Mouse (Mus musculus) mature B cell (primary cell): ENCODE results near the gene Tmem200a.
"Not testable (repeated sequence)": the region's sequence is repeated elsewhere in the genome, so short reads cannot be mapped to it uniquely, and the experiment has no call there.

Experiments
- in situ Hi-C: fragments of 300-500 bp; cut with MboI; formaldehyde crosslinking; loops from 2 replicates; pipeline ENCODE4 v1.14.3; 2019

Gene Tmem200a

DNA sequence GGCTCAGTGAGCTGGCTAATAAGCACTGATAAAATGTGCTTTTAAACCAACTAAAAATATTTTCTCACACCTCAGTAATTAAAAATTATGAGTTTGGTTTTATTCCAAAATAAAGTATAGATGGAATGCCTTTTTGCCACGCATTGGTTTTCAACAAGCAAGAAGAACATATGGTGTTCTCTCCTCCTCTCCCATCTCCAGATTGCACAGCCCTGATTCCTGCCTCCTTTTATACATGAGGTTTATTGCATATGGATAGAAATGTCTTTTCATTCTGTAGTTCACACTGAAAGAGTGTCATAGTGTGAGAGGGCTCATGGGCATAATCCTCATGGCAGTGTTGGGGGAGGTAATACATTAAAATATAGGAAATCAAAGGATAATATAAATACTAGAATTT is 96.2 kb downstream of the Tmem200a start:
- in situ Hi-C loops: no loop called here

DNA sequence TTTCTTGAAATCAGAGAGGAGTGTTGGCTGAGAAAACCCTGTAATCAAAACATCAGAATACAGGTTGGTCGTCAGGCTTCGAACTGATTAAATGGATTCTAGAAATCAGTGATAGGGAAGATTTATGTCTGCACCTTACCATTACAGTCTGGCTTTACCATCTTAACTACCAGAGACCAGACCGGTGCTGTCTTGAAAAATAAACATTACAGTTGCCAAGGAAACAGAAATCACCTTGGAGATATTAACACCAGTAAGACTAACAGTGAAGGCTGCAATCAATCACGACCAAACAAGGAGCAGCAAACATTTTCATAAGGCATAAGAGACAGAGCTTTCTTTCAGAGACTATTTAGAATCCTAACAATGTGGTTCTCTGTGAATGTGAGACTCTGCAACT is 116.0 kb downstream of the Tmem200a start:
- in situ Hi-C loops: no loop called here

- in situ Hi-C loops: no loop called here
These were observed 117.8 kb downstream of the Tmem200a start for GRCm38 (mm10) chr10:25961066-25961465.

GRCm38 (mm10) chr10:25958762-25959753 is 119.8 kb downstream of the Tmem200a start:
- in situ Hi-C loops: no loop called here

GRCm38 (mm10) chr10:25954641-25955228 is 124.1 kb downstream of the Tmem200a start:
- in situ Hi-C loops: no loop called here

DNA sequence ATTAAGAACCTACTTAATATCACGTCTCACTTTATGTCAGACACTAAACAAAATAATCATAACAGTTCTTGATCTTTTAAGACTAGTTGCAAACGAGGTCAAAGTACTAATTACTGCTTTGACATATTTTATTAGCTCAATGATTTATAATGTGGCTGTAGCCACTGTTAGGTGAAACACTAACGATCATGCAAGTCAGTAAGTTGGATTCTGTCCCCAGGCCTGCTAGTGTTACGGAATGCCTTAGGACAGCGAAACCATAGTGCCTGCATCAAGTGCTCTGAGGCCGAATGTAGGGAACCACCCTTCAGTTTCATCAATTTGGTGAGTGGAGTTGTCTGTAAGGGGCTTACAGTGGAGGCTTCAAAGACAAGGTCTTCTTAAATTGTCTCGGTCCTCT is 126.0 kb downstream of the Tmem200a start:
- in situ Hi-C loops: no loop called here

GRCm38 (mm10) chr10:25952150-25952549 is 126.7 kb downstream of the Tmem200a start:
- in situ Hi-C loops: no loop called here

DNA sequence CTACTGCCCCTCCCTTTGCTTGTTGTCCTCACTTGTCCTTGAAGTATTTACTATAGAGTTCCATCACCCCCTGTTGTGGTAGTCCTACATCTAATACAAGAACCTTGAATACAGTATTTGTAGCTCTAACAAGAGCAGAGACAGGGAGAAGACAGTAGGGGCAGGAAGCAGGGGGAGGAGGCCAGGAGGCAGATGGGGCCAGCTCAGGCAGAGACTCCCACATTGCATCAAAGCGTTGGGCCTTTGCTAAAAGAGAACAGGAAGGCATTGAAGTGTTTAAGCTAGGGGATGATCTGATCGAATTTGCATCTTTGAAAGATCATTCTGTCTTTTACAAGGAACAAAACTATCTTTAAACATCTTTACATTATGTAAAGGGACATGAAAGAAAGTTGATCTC is 133.0 kb downstream of the Tmem200a start:
- in situ Hi-C loops: no loop called here

DNA sequence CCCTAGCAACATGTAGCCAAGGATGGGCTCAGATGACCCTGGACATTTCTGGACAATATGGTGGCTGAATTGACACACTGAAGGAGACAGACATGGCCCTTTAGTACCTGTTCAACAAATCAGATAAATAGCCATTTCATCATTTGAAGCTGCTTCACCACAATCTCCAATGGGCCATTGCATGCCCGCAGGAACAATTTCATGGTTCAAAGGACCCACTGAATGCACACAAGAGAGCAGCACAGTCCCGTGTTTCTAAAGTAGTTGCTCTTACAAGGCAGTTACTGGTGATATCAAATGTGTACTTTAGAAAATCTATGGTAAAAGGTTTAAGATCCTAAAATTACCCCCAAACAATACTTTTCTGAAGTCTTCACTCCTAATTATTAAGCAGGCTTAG is 134.2 kb downstream of the Tmem200a start:
- in situ Hi-C loops: no loop called here

- in situ Hi-C loops: no loop called here
These were observed 147.1 kb downstream of the Tmem200a start for GRCm38 (mm10) chr10:25931796-25932195.

DNA sequence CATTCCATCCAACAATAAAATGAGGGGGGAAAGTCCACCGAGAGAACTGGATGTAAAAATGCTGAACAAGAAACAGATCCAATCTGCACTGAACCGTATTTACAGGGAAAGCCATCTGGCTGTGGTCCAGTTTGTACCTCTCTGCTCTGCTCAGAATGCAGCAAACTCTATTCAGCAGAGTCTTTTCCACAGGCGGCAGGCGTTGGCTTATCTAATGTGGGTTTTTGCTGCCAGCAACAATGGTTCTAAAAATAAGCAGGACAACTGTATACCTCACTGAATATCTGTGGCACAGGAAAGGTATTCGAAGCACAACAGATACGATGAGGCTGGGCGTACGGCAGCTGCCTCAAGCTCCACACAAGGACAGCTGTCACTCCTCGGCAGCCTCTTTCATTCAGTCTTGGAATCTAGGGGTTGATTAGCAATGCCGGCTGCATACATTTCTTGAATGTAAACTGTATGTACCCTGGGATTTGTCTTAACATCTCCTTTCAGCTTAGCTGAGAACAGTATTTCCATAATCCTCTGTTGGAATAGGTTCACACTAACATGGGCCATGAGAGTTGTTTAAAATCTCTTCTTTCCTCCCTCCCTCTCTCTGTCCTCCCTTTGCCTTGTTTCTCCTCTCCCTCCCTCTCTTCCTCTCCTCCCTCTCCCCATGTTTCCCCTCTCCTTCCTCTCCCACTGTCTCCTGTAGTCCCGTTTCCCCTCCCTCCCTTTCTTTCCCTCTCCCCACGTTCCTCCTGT is 149.3 kb downstream of the Tmem200a start:
- in situ Hi-C loops: no loop called here

DNA sequence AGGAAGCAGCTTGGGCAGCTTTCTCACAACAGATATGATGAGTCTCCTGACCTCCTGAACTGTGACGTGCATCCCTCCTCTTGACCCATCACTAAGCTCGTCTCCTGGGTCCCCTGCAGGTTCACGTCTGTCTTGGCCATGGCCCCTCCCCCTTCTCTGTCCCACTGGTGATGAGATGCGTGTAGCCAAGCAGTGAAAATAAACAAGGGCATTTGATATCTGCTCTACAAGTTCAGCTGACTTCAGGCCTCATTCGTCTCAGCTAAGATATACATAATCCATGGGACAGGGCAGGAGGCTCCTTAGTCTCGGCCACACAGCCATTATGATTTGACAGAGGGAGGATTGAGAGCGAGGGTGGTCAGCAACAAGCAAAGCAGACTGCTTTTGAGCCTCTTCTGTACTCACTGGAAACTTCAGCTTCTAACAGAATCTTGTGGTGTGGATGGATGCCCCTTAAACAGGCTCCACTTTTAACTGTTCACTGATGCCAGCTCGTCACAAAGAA is 149.9 kb downstream of the Tmem200a start:
- in situ Hi-C loops: no loop called here

- in situ Hi-C loops: no loop called here
These were observed 150.4 kb downstream of the Tmem200a start for GRCm38 (mm10) chr10:25928448-25928786.

DNA sequence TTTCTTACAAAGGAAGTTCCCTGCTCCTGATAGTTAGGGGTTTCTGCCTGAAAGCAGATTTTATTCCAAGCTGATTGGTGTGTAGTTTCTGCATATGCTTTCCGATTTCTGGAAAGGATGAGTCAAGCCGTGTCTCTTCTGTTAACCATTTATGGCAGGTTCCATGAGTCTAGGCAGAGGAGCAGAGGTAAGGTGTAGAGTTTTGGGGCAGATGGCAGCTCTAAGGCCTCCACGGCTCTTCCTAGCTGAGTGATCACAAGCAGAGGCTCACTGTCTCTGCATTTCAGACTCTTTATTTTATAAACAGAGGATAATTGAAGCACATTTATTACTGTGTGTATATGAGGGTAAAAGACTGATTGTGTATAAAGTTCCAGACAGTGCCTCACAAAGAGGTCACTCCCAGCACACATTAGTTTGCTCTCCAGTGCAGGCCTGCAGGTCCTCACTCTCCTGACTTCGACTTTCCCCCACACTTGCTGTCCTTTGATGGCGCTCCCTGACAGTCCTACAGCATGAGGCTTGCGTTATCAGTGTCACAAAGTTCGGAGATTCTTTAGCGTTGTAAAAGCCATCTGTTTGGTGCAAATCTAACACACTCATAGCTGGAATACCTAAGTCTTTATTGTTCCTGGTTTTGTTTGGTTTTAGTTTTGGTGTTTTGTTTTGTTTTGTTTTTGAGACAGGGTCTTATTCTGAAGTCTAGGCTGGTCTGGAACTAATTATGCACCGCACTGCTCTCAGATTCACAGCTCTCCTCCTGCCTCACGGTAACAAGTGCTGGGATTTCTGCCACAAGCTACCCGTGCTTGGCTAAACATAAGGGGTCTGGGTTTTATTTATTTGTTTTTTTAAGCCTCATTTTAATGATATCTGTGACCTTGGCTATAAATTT is 151.1 kb downstream of the Tmem200a start:
- in situ Hi-C loops: no loop called here

- in situ Hi-C loops: no loop called here
These were observed 158.1 kb downstream of the Tmem200a start for GRCm38 (mm10) chr10:25920640-25921278.

DNA sequence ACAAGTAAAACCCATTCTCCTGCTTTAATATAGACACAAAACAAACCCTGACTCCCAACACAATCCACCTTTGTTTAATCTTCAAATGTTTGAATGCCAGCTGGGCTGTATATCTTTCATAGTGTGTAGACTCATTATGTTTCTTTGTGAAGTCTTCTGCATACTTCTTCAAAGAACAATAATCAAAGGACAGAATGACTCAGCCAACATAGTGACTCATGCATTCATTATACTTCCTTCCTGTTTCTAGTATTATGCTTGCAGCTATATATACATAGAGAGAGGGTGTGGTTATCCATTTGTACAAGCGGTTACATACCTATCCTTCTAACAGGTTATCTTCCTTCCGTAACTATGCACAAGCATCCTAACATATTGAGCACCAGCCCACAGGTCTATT is 160.7 kb downstream of the Tmem200a start:
- in situ Hi-C loops: no loop called here

DNA sequence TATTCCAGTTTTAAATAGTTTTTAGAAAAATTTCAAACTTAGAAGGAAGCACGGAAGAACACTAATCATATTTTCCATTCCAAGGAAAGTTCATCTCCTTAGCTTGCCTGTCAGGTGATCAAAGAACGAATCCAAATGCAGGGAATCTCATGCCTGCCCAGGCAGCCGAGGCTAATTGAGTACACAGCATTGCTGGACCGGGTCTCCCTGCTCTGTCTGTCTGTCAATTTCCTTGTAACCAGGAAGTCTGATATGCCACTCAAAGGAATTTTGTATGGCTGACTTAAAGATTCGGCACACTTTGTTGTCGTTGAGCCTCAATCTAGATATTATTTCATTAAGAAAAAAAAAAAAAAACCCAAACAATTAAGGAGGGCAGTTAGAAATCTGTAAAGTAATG is 168.6 kb downstream of the Tmem200a start:
- in situ Hi-C loops: no loop called here

- in situ Hi-C loops: no loop called here
These were observed 170.5 kb downstream of the Tmem200a start for GRCm38 (mm10) chr10:25908027-25909012.

DNA sequence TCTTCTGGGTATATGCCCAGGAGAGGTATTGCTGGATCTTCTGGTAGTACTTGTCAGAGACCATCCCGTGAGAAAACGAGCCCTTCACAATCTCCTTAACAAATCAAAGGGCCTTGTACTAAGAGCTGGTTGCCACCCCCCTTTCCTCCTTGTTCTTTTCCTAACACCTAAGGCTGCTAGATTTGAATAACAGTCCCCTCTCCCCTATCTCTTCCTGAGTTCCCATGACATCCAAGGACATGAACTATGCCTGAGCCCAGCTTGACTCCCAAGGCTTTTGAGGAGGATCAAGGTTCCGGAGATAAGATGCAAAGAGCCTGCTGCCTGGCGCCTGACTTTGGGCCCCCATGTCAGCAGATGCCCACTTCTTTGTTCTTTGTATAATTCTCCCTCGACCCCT is 184.7 kb downstream of the Tmem200a start:
- in situ Hi-C loops: not testable (repeated sequence)

DNA sequence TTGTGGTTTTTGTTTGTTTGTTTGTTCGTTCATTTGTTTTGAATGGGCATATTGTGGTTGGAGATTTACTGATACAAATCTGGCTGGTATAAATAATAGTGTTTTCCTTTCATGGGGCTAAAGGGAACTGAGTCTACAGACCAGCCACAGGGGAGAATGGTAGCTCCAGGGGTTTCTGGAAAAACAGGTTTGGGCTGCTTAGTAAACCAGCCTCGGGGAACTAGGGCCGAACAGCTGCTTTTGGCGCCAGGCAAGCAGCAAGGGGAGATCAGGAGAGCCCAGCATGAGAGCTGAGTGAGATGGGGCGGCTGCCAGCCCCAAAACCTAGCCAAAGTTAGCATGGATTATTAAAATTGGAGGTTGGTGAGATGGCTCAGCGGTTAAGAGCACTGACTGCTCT is 191.6 kb downstream of the Tmem200a start:
- in situ Hi-C loops: no loop called here
